Mouse (Mus musculus) urinary bladder, adult 18-20 months (tissue): Measurements from ENCODE around the gene Pmf1.

Experiments used
- DNase-seq, 2 experiments: peaks; one replicate each; pipeline ENCODE4 v3.0.0; 2022; ENCODE audit warnings: low spot score in 2 of 2, mixed read lengths in 2 of 2

Gene Pmf1

GRCm38 (mm10) chr3:88354396-88355165, 55.5 kb downstream of the Pmf1 start:
- DNase-seq, result no peak

GRCm38 (mm10) chr3:88352907-88353306, 57.2 kb downstream of the Pmf1 start:
- DNase-seq, result no peak

- DNase-seq, result no peak
Observed at GRCm38 (mm10) chr3:88350732-88351131, 59.4 kb downstream of the Pmf1 start.
